Mouse (Mus musculus): ENCODE results near the gene Usp28. TPM values are rescaled to one million over a fixed set of nuclear protein-coding genes. Genes with fewer than 3 reads are reported as not detected.

Usp28 gene
- polyA plus RNA-seq, 1 experiment from 2014 or later: 26.7 TPM

Other genes with a start within 250 kb of the Usp28 start
- gene Zbtb16, start 149.2 kb upstream of the Usp28 start, polyA plus RNA-seq (2014; fragmentation: Nextera tagmentation; extraction: Ambion mirVana): 2.4 and 3.4 TPM in 2 replicates
- 2.5 and 2.7 TPM in 2 replicates for gene Htr3a, start 74.3 kb upstream of the Usp28 start, polyA plus RNA-seq (2014; fragmentation: Nextera tagmentation; extraction: Ambion mirVana)
- 2.3 and 3.3 TPM in 2 replicates for gene Htr3b, start 20.4 kb upstream of the Usp28 start, polyA plus RNA-seq (2014; fragmentation: Nextera tagmentation; extraction: Ambion mirVana)
- 37.0 and 44.0 TPM in 2 replicates for gene Zw10, start 70.2 kb downstream of the Usp28 start, polyA plus RNA-seq (2014; fragmentation: Nextera tagmentation; extraction: Ambion mirVana)
- 1.2 and 1.3 TPM in 2 replicates for gene Tmprss5, start 95.9 kb downstream of the Usp28 start, polyA plus RNA-seq (2014; fragmentation: Nextera tagmentation; extraction: Ambion mirVana)